Mouse (Mus musculus): ENCODE results near the gene Noxred1.

- TF ChIP-seq POU5F1 (IDR thresholded peaks at IDR 0.05; ENCODE audit: borderline replicate concordance, low read length) (no peak), CTCF (conservative IDR thresholded peaks at IDR 0.05; ENCODE audit: low read length) (no peak), NANOG (IDR thresholded peaks at IDR 0.05; ENCODE audit: borderline replicate concordance, low read length) (no peak)
Observed at GRCm38 (mm10) chr12:87274853-87275831, 36.6 kb upstream of the Noxred1 start.

All from E14TG2a.4 (cell line).